Mouse (Mus musculus) heart, adult 9 months (tissue): ENCODE measurements around the gene Tmem86a.
A peak's percentile ranks its signal among the peaks of the same experiment; 100 is the strongest.
"Not testable (repeated sequence)": the region's sequence is repeated elsewhere in the genome, so short reads cannot be mapped to it uniquely, and the experiment has no call there.

Experiments
- DNase-seq, 2 experiments: peaks; one replicate each; pipeline ENCODE4 v3.0.0; 2022; ENCODE audit warnings: low spot score in 2 of 2

Gene Tmem86a

DNA sequence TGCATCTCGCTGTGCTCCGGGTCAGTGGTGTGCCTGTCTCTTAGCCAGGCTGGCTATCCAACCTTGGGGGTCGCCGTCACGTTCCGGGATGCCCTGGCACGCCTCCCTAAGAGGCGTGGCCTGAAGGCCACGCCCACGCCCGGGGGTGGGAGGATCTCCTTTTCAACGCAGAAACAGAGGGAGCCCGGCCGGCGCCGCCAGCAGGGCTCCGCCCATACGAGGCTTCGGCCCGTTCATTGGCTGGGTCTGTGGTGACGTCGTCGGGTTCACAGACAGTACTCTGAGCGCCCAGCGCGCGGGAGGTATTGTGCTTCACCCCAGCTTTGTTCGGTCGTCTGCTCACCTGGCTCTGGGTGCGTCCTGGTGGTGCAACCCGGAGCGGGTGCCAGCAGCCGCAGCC, at the start of gene Tmem86a:
Gene Tmem86a, plus strand, starts transcription at position 236 of the 400 bp plus-strand sequence.
- peak; percentile 94 for DNase-seq

DNA sequence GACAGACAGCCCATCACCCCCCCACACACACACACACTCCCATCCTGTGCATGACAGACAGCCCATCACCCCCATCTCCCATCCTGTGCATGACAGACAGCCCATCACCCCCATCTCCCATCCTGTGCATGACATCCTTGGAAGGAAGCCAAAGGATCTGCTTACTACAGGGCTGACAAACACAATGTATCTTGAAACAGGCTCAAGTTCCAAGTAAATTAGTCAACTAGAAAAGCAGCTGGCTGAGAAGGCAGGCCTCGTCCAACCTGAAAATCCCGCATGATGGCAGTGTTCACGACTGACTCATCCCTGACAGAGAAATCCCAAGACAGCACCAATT, 49.8 kb upstream of the Tmem86a start:
- peak in 1 of 2 experiments; percentile 44 for DNase-seq

DNA sequence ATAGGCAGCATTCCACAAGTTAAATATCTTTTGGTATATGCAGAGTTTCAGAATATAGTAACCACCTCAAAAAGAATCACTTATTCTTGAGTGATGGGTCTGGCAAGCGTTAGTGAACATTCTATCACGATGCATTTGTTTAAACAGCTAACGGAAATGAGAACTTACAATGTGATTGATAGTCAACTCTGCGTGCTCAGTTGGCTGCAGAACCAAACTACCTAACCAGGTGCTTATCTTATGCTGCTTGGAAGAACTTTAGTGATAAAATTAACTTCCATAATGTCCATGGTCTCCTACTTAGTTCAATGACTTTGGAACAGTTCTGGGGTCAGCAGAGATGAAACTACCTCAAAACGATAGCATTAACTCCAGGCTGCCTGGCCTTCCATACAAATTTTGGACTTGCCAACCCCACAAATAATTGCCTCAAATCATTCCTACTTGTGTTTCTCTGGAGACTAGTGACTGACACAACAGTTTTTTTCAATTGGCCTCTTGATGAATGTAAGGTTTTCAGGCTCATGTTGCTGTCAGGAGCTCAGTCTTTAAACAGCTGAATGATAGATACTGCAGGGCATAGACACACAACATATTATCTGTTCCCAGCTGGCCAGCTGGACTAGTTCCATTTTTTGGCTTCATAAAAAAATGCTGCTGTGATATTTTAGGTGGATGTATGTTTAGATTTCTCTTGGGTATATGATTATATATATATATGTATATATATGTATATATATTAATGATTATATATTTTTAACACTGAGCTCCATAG, 49.1 kb upstream of the Tmem86a start:
- no peak for DNase-seq

DNA sequence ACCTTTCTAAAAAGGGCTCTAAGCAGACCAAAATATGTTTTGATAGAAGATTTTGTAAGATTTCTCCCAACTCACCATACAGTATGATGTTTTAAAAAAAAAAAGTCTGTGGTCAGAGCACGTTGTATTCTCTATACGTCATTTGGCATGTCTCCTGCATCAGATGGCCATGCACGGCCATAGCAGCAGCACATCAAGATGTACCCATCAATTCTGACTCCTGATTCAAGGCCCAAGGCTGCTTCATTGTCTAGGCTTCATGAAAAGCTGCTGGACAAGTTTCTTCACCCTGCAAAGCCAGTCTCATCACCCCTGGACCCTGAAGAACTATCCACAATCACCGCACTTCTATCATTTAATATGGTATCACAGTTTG, 48.5 kb upstream of the Tmem86a start:
- no peak for DNase-seq

DNA sequence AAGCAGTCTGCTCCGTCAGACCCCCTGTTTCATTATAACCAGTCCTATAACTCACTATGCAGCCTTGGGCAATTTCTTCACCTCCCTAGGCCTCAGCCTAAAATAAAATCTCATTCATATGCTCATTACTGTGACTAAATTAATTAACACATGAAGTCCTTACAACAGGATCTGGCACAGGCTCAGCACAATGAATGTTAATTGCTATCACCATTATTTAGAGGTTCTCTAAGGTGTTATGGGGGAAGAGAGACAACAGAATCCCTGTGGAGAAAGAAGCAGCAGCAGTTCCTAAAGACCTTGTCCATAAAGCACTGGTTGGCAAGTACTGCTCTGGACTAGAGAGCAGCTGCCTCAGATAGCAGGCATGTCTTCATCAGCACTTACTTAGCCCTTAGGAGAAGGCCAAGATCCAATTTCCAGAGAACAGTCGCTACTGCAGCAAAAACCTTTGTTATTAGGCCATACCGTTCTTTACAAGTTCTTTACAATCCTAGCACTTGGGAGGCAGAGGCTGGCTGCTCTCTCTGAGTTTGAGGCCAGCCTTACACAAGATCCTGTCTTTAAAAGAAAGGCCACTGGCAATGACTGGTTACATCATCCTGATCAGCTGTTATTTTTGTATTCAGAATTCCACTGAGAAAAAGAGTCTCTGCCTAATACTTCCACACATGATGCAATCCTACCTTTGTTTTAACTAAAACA, 46.8 kb upstream of the Tmem86a start:
- DNase-seq: no peak

DNA sequence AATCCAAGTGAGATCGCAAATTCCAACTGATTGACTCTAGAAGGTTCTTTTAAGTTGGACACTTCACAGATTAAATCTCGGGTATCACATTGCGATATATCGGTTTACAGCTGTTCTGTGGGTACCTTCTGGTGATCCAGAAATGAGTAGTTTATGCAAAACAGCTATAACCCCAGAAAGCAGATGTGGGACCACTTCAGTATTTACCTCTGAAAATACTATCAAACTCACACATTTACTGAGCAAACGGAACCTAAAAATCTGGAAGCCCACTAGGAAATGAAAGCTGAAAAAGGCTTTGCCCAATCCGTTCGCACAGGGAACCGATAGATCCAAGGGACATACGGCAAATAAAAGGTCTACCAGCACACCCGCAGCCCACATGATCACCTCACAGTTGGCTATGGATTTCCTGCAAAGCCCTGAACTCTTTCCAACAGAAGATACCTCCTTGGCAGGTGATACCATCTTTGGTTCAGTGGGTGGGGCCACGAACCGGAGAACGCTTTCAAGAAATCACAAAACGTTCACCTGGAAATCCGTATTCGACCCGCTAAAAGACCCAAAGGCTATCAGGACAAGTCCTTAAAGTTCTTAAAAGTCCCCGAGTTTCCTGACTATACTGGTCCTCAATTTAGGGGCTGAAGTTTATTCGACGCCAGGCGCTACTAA, 43.2 kb upstream of the Tmem86a start:
- no peak for DNase-seq

DNA sequence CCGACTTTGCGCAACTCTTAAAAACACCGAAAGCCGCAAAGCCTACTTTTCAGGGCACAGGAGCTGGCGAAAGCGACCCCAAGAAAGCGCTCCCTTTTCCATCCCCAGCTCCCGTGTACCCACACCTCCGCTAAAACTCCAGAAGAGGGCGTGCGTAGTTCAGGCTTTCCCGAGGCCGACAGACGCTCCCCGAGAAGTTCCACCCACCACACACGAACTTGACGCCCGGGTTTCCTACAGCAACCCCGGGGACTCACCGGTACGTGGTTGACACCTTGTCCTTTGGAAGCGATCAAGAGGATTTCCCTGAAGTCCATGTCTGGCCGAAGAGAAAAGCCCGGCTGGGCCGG, 42.6 kb upstream of the Tmem86a start:
- no peak for DNase-seq

DNA sequence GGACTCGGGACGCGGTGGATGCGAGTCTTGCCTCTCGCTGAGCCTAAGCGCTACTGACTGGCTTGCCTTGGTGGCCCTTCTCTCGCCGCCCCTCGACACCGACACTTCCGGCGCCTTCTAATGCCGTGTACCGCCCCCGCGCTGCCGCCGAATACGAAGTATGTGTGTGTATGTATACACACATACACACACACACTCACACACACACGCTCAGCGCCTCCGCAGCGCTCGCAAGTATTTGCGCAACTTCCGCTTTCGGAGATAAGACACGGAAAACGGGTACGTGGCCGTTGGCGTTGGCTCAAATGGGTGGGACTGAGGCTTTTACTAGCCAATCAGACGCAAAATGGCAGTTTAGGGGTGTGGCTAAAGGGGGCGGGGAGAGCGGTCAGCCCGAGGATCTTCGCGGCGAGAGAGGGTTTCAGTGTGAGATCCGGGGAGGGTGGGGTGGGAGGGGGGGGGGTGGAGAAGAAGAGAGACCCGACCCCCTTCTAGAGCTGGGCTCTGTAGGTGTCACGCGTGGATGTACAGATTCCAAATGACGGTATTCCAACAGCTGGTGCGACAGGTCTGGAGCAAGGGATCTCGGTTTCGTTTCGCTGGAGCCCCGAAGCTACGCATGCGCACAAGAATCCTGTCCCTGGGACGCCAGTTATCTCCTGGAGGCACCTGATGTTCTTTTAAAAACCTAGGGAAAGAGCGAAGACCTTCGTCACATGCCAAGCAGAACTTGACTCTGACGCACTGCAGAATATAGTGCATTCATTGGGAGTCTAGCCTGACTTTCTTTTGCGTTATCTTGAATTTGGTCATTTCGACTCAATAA, 42.0 kb upstream of the Tmem86a start, which contains the start of gene Spty2d1:
Gene Spty2d1, minus strand, starts transcription at position 244 of the 826 bp plus-strand sequence.
- DNase-seq: peak; percentile 98 to 99

DNA sequence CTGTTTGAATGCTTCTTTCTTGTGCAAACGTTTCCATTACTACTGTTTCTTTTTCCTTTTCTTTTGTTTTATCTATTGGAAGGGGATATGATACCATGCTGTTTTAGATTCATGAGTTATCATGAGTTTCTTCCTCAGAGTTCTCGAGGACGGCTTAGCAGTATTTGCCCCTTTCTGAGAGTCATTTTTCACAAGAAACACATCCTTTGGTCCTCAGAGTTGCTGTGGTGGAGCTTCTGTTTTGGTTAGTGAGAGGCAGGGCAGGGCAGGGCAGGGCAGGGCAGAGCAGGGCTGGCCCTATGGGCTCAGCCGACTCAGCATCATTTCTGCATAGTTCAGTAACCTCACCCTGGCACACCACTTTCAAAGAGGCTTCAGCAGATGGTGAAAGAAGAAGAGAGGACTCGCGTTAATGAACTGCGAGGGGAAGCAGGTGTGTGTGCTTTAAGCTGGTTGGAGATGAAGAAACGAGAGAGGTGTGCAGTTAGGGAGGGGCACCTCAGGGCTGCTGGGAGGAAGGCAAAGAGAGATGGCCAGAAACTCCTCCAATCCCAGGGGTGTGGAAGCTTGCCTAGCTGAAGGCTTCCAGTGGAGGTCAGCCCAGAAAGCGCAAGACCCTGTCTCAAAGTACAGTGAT, 37.2 kb upstream of the Tmem86a start:
- no peak for DNase-seq

DNA sequence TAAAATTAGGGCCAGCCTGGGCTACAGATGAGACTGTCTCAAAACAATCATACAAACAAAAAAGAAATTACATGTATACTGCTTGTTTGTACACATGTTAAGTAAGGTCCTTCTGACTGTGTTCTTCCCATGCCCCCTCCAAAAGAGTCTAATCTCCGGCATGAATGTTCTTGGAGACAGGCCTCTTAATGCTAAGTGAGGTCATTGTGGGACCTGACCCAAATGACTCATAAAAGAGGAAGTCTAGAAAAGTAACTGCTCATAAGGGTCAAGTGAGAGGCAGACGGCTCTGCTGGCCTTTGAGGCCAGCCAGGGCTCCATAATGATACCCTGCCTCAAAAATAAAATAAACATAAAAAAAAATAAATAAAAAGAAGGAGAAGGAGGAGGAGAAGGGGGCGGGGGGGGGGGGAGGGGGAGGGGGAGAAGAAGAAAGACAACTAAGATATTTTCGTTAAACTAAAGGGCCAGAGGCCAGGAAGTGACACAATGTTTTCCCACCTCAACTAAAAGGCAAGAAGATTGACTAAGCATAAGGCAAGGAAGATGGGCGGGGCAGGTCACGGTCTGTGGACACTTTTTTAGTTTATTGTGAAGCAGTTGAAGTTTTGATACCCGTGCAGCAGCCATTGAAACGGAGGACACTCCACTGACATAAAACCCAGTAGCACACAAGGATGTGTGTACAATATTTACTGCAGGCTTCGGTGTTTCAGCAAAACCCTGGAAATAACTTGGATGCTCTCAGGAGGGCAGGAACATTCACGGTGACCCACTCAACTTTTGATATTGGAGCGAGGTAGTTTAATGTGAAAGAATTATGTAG, 35.6 kb upstream of the Tmem86a start:
- peak; percentile 85 to 87 for DNase-seq

DNA sequence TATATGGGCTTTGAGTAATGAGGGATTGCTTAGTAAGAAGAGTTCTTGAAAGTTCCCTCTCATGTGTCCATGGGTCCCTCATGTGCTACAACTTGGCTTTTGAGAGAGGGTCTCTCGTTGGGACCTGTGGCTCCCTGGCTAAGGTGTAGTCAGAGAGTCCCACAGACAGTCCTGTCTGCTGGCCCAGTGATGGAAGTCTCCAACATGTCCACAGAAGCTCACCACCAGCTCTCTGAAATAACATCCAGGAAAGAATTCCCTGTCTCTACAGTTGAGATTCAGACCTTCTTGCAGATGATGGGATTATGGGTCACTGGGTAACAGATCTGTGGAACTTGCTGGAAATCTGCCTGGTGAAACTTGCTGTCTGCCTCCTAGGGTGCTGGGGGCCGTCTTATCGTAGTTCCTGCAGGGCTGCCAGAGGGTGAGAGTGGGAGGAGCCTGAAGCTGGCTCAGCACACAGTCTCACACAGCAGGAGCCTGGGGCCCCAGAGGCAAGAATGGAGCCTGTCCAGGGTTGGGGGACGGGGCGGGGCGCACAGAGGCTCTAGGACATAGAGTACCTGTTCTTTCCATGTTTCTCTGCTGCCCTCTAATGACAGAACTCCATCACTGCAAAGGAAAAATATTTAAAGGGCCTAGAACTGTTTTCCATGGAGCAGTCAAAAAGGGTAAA, 34.9 kb upstream of the Tmem86a start:
- DNase-seq: peak; percentile 90 to 93

DNA sequence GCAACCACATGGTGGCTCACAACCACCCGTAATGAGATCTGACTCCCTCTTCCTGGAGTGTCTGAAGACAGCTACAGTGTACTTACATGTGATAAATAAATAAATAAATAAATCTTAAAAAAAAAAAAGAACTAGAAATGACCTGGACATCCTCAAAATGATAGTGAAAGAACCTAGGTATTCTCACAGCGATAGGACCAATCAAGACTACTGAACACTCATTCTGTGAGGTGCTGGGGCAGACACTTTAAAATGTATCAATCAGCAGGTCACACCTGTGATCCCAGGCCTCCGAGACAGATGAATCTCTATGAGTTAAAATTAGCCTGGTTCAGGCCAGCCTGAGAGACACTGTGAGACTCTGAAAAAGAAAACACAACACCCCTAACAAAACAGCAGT, 33.8 kb upstream of the Tmem86a start:
- DNase-seq: no peak

DNA sequence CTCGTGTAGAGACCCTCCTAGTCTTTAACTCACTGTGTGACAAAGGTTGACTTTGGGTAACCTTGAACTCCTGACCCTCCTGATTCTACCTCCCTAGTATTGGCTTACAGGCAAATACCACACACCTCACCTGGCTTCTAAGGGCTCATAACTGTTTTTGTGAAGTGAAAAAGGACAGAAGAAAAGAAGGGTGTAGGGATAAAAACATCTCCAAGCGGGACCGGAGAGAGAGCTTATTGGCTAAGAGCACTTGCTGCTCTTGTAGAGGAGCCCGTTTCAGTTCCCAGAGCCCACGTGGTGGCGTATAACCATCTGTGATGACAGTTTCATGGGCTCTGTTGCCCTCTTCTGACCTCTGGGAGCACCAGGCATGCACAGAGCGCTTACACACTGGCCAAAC, 33.3 kb upstream of the Tmem86a start:
- DNase-seq: no peak

DNA sequence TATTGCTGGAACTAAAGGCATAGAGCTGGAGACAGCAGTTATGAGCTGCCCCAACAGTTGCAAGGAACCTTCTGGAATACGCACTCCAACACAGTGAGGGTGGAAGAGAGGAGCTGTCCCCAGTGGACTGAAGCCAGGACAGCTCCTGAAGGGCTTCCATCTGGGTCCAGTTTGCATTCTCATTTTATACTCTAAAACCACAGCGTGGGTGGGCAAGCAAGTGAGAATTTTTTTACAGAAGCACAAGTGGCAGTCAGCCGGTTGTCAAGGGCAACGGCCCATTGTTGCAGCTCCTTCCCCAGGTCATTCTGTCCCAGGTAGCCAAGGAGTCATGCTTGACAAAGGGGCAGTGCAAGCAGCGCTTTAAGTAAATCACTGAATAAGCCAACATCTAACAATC, 30.8 kb upstream of the Tmem86a start:
- DNase-seq: no peak

DNA sequence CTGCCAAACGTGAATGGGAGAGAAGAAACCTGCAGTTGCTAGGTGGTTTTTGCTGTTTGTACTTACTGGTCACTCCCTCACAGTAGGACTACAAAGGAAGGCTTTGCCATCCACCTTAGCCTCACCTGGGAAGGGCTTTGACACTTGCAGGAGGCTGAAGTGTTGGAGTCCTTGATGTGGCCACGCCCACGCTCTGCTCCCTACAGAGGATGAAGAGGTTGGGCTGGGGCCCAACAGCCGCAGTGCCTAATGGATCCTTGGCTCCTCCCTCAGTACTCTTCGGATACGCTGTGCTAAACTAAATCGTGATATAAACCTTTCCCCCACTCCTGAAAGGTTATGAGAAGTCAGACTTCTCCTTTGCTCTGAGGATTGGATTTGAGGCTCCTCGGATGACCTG, 29.4 kb upstream of the Tmem86a start:
- no peak for DNase-seq

DNA sequence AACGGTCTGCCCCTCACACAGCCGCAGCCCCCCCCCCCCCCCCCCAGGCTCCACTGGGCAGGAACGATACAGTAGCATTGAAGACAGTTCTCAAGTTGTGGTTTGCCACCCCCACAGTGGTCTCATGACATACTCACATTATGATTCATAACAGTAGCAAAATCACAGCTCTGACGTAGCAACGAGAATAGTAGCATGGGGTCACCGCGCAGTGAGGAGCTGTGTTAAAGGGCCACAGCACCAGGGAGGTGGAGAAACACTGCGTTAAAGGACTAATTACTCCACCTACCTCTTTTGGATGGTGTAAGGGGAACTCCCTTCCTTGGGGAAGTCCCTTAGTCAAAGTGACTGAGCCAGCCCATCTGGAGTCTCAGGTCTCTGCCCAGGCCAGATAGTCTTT, 27.9 kb upstream of the Tmem86a start:
- DNase-seq: peak in 1 of 2 experiments; percentile 36

DNA sequence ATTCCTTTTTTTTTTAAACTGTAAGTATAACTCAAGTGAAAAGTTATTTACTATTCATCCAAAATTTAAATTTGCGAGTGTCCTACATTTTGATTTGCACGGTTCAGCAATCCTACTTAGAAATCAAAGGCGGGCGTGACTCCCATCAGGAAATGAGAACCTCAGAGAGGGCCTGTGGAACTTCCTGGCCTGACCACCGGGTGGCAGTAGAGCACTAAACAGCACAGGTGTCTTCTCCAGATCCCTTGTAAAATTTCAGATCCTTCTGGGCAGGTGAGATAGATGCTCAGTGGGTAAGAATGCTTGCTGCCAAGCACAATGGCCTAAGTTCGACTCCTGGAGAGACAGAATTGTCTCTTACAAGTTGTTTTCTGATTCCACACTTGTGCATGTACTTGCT, 26.9 kb upstream of the Tmem86a start:
- peak; percentile 55 to 77 for DNase-seq

DNA sequence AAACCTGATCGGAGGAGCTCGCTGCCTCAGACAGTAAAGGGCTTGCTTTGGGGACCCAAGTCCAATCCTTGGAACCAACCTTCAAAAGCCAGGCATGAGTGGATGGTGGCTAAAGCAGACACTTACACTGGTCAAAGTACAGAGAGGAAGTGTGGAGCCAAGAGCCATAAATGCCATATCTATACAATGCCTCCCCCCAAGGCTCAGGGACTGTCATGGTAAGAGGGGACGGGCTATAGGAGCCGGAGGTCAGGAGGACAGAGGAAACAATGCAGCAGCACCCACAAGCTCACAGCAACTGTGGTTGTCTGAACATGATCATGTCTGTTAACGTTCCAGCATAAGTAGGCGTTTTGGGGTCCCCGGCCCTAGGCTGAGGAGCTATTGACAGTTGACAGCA, 25.9 kb upstream of the Tmem86a start:
- no peak for DNase-seq

DNA sequence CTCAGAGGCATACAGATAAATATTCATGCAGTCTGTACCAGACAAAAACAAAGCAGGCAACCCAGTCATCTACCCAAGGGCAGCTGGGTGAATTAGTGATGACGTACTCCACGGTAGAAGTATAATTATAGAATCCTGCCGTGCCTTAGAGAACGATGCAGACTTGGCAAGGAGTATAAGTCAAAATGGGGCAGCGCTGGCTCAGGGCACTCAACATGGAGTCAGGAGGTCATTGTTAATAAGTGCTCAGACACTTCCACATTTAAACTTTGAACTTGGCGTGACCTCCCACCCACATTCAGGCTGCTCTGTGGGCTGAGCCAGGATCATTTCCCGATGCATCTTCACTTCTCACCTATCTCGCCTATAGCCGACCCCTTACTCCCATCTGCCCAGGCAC, 25.0 kb upstream of the Tmem86a start:
- DNase-seq: peak in 1 of 2 experiments; percentile 38

DNA sequence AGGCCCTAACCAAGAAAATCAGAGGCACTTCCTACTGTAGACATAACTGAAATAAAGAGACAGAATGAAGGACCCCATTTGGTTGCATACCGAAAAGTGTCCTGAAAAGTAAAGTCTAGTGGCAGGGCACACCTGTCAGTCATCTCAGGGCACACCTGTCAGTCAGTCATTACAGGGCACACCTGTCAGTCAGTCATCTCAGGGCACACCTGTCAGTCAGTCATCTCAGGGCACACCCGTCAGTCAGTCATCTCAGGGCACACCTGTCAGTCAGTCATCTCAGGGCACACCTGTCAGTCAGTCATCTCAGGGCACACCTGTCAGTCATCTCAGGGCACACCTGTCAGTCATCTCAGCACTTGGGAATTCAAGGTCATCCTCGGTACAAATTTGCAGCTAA, 23.5 kb upstream of the Tmem86a start:
- DNase-seq: not testable (repeated sequence)
